Mouse (Mus musculus) Patski (cell line): ENCODE data around the gene Cldn14. TPM values are rescaled to one million over a fixed set of nuclear protein-coding genes. Genes with fewer than 3 reads are reported as not detected.
"Not testable (repeated sequence)": the region's sequence is repeated elsewhere in the genome, so short reads cannot be mapped to it uniquely, and the experiment has no call there.

Source experiments
- ATAC-seq: fragments of 100-300 bp; one replicate; pipeline ENCODE4 v1.8.0; 2021
- CTCF ChIA-PET: fragments of 350-600 bp; sonication (Branson Sonifier 250); formaldehyde crosslinking; loops from one replicate; lab custom pipeline; 2022; ENCODE audit warnings: inconsistent platforms; lab: Charles Lee
- POLR2A ChIA-PET: fragments of 350-600 bp; sonication (Branson Sonifier 250); formaldehyde crosslinking; loops from one replicate; lab custom pipeline; 2022; ENCODE audit warnings: antibody characterized with exemption, inconsistent platforms; lab: Charles Lee
- DNase-seq: peaks from one replicate; pipeline ENCODE4 v3.0.0-alpha.2; 2011; ENCODE audit warnings: low read depth, low spot score
- H3K27me3 ChIP-seq: fragments of 371-371 bp; one replicate; pipeline ENCODE4 v1.5.1; 2021
- CTCF ChIP-seq: fragments of 100-300 bp; IDR thresholded peaks from one replicate; pipeline ENCODE4 v1.5.1; 2021
- in situ Hi-C: fragments of 300-500 bp; cut with MboI; formaldehyde crosslinking; loops from 3 replicates; pipeline ENCODE4 v1.11.1; 2018; ENCODE audit warnings: low pct_unique_long_range_greater_than_20kb, mixed read lengths
- polyA plus RNA-seq: library from polyadenylated mRNA; unstranded; gene quantifications from one replicate; pipeline ENCODE4 v1.2.3, GENCODE M21; 2021

Gene Cldn14
- polyA plus RNA-seq, 1 experiment from 2014 or later = not detected

DNA sequence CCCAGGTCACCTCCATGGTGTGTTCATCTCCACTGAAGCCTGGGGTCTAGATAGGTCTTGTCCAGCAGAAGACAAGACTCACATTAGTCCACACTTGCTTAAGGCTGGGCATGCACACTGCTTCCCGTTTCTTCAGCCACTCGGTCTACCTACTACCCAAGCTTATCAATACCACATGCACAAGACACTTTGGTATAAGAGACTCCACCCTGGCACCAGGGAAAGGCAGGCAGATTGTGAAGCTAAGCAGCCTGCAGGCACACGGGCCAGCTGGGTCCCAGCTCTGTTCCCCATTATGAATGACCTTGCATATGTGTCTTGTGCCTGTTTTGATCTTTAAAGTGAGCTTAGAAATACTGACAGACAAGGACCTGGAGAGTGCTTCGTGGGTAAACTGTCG is 719 bp upstream of the Cldn14 start:
- in situ Hi-C loops = no loop called here
- DNase-seq (no peak), ATAC-seq (no peak)
- no peak for TF ChIP-seq CTCF
- ChIA-PET CTCF (interaction anchor here (1.5 kb wide), 1 partner anchor 70 kb away, joined by 3 read pairs; no protein-coding TSS in a partner anchor), POLR2A (no interaction called here)
- peaks cover 18% of the 10 kb centered on the region for H3K27me3 ChIP-seq

DNA sequence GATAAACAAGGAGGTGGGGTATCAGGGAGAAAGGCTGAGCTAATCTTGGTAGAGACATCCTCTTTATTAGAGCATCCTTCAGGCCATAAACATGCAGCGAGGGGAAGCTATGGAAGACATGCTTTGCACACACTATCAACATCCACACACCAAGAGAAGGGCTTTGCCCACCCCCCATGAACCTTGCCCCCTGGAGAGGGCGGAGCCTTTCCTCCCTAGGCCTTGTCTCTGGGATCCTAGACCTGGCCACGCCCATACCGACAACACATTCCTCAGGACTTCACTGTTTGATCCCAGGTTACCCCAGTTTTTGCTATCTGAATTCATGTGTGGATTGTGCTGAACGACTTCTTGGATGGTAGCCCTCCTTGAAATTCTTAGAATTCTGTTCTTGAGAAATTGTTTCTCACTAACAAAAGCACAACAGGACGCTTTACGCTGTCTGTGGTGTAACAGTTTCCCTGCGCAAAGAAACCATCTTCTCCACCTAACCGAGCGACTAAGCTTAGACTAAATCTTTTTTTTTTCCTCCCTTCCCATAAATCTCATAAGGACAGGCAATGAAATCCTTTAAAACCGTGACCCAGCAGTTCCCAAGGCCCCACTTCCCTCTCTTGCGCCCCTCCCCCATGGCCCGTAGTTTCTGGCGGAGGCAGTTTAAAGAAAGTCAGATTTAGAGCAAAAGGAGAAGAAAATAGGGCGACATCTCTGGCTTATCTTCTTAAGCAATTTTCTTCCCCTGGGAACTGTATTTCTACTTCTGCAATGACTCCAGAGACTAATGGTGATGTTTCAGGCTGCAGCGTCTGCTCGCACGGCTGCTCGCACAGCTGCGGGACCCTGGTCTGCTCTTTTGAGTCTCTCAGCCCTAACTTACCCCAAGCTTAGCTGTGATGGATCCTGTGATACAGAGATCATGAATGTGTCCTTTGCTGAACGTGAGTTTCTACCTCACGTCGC is 1.7 kb downstream of the Cldn14 start:
- H3K27me3 ChIP-seq = peaks cover 19% of the 10 kb centered on the region
- ChIA-PET CTCF (no interaction called here), POLR2A (no interaction called here)
- ATAC-seq (no peak), DNase-seq (no peak)
- in situ Hi-C loops = no loop called here
- no peak for TF ChIP-seq CTCF

GRCm38 (mm10) chr16:94003478-94003877 is 5.2 kb downstream of the Cldn14 start:
- TF ChIP-seq CTCF = no peak
- ATAC-seq = no peak
- H3K27me3 ChIP-seq = peaks cover 15% of the 10 kb centered on the region
- in situ Hi-C loops = no loop called here
- ChIA-PET CTCF (no interaction called here), POLR2A (no interaction called here)
- no peak for DNase-seq

DNA sequence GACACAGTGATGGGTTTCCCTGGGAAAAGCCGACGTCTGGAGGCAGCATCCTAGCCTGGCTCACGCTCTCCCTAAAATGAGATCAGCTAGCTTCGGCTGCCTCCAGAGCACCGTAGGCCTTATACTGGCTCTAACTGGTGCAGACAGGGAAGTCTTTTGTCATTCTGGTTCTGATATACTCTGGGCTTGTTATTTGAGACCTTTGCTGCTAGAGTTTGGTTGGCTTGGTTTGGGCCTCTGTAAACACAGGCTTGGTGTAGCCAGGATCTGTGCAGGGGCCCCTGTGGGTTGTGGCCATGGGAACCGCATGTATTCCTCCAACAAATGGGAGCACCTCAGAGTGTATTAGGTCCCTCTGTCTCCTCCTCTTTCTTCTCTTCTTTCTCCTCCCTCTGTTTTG is 7.3 kb downstream of the Cldn14 start:
- no peak for TF ChIP-seq CTCF
- DNase-seq (no peak), ATAC-seq (no peak)
- H3K27me3 ChIP-seq = peaks cover 12% of the 10 kb centered on the region
- POLR2A ChIA-PET = no interaction called here
- in situ Hi-C loops = no loop called here
- CTCF ChIA-PET = no interaction called here

GRCm38 (mm10) chr16:93998895-93999294 is 9.7 kb downstream of the Cldn14 start:
- CTCF ChIA-PET = no interaction called here
- ATAC-seq (no peak), DNase-seq (no peak)
- POLR2A ChIA-PET = no interaction called here
- H3K27me3 ChIP-seq = no peaks in the 10 kb centered on the region
- TF ChIP-seq CTCF = no peak
- in situ Hi-C loops = no loop called here

GRCm38 (mm10) chr16:93983576-93983975 is 25.1 kb downstream of the Cldn14 start:
- in situ Hi-C loops = no loop called here
- ATAC-seq (no peak), DNase-seq (no peak)
- ChIA-PET CTCF (no interaction called here), POLR2A (interaction anchor here (0.5 to 0.7 kb wide), 2 partner anchors 27 to 57 kb away, joined by 3 read pairs; no protein-coding TSS in a partner anchor)
- H3K27me3 ChIP-seq = peaks cover 3% of the 10 kb centered on the region
- no peak for TF ChIP-seq CTCF

DNA sequence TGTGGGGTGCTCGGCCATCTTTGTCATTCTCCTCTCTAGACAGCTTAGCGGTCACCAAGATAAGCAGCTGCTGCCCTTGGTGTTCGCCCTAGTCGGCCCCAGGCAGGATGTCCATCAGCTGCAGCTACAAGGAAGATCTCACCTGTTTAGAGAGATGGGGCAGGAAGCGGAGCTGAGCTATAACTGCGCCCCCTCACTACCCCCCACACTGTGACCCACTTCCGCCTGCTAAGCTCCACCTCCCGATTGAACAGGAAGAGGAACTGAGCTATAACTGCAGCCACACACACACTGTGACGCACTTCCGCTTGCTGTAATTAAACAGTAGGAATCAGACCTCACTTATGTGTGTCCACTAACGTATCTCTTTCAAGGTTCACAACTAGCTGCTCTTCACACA is 26.3 kb downstream of the Cldn14 start:
- POLR2A ChIA-PET = no interaction called here
- DNase-seq = no peak
- TF ChIP-seq CTCF = no peak
- H3K27me3 ChIP-seq = peaks cover under 1% of the 10 kb centered on the region
- ATAC-seq = no peak
- in situ Hi-C loops = no loop called here
- CTCF ChIA-PET = interaction anchor here (1.2 kb wide), 1 partner anchor 46 kb away, joined by 4 read pairs; no protein-coding TSS in a partner anchor

- in situ Hi-C loops = no loop called here
- no peak for DNase-seq
Measured at GRCm38 (mm10) chr16:93981190-93981841, 27.3 kb downstream of the Cldn14 start.

GRCm38 (mm10) chr16:93980338-93980737 is 28.3 kb downstream of the Cldn14 start:
- in situ Hi-C loops, POLR2A ChIA-PET, H3K27me3 ChIP-seq, ATAC-seq, DNase-seq, CTCF ChIA-PET: not testable (repeated sequence)

More at GRCm38 (mm10) chr16:93981190-93981841, 27.3 kb downstream of the Cldn14 start:
- no peak for TF ChIP-seq CTCF
- no peaks in the 10 kb centered on the region for H3K27me3 ChIP-seq
- ATAC-seq = no peak
- ChIA-PET CTCF (interaction anchor here (1.1 to 1.4 kb wide), 3 partner anchors 19 to 45 kb away, joined by 3 to 4 read pairs (median 4); no protein-coding TSS in a partner anchor), POLR2A (no interaction called here)

- in situ Hi-C loops = loop anchor here (5.0 kb wide), 1 partner anchor 37 kb away; no protein-coding TSS in a partner anchor
- ATAC-seq (no peak), DNase-seq (no peak)
- POLR2A ChIA-PET = no interaction called here
- H3K27me3 ChIP-seq = no peaks in the 10 kb centered on the region
- TF ChIP-seq CTCF = no peak
- CTCF ChIA-PET = interaction anchor here (0.7 kb wide), 1 partner anchor 41 kb away, joined by 3 read pairs; no protein-coding TSS in a partner anchor
Measured at GRCm38 (mm10) chr16:93979316-93979715, 29.3 kb downstream of the Cldn14 start.

- ChIA-PET POLR2A (no interaction called here), CTCF (interaction anchor here (0.8 to 3.3 kb wide), 5 partner anchors 14 to 72 kb away, joined by 3 to 22 read pairs (median 3); no protein-coding TSS in a partner anchor)
- DNase-seq (no peak), ATAC-seq (no peak)
- in situ Hi-C loops = loop anchor here (5.0 kb wide), 1 partner anchor 35 kb away; no protein-coding TSS in a partner anchor
- H3K27me3 ChIP-seq = no peaks in the 10 kb centered on the region
- no peak for TF ChIP-seq CTCF
Measured at GRCm38 (mm10) chr16:93977587-93977986, 31.1 kb downstream of the Cldn14 start.
